Mouse (Mus musculus) thymus, adult 2 months (tissue): ENCODE measurements around the gene Fhit.

Experiments
- CTCF ChIP-seq: fragments of 200-500 bp; IDR thresholded peaks from 2 replicates; pipeline ENCODE4 v1.5.1; 2012; ENCODE audit warnings: mild to moderate bottlenecking, control low read depth, low read length, moderate library complexity, borderline replicate concordance; ENCODE audit not compliant: control insufficient read depth, poor library complexity, insufficient read depth; ENCODE audit errors: extremely low read depth
- POLR2A ChIP-seq: fragments of 200-500 bp; IDR thresholded peaks from 2 replicates; pipeline ENCODE4 v1.6.1; 2012; ENCODE audit warnings: mild to moderate bottlenecking, low read length, control low read depth, moderate library complexity; ENCODE audit not compliant: control insufficient read depth, poor library complexity, insufficient read depth; ENCODE audit errors: extremely low read depth

GRCm38 (mm10) chr14:10480681-10481080 lies 681.2 kb downstream of the Fhit start:
- TF ChIP-seq CTCF (no peak), POLR2A (no peak)
